Mouse (Mus musculus) lung, embryonic 14.5 days (tissue): ENCODE data around the gene Pcbp2. TPM values are rescaled to one million over a fixed set of nuclear protein-coding genes. Genes with fewer than 3 reads are reported as not detected.

Source experiments
- ATAC-seq: fragments of 200-750 bp; cut with Nextera tagmentation; 2 replicates; pipeline ENCODE4 v1.8.0; 2017; ENCODE audit warnings: mild to moderate bottlenecking, moderate TSS enrichment, moderate library complexity; ENCODE audit not compliant: insufficient read depth
- DNase-seq: peaks from one replicate; pipeline ENCODE4 v3.0.0-alpha.2; 2015
- H3K27ac ChIP-seq: fragments of 300-500 bp; sonication (generic); 2 replicates; pipeline ENCODE4 v1.5.1; 2014; ENCODE audit warnings: low read depth, mild to moderate bottlenecking, moderate library complexity
- H3K27me3 ChIP-seq: fragments of 300-500 bp; sonication (generic); 2 replicates; pipeline ENCODE4 v1.6.1; 2014; ENCODE audit warnings: low read length, control low read depth; ENCODE audit not compliant: insufficient read depth
- H3K36me3 ChIP-seq: fragments of 300-500 bp; sonication (generic); 2 replicates; pipeline ENCODE4 v1.6.1; 2014; ENCODE audit warnings: control low read depth; ENCODE audit not compliant: insufficient read depth
- H3K4me1 ChIP-seq: fragments of 300-500 bp; sonication (generic); 2 replicates; pipeline ENCODE4 v1.6.1; 2014; ENCODE audit warnings: antibody characterized with exemption, control low read depth; ENCODE audit not compliant: insufficient read depth
- H3K4me2 ChIP-seq: fragments of 300-500 bp; sonication (generic); 2 replicates; pipeline ENCODE4 v1.6.1; 2014; ENCODE audit warnings: mild to moderate bottlenecking
- H3K4me3 ChIP-seq: fragments of 300-500 bp; sonication (generic); 2 replicates; pipeline ENCODE4 v1.5.1; 2014; ENCODE audit warnings: low read depth, low read length
- H3K9ac ChIP-seq: fragments of 300-500 bp; sonication (generic); 2 replicates; pipeline ENCODE4 v1.6.1; 2014
- H3K9me3 ChIP-seq: fragments of 300-500 bp; sonication (generic); 2 replicates; pipeline ENCODE4 v1.6.1; 2016; ENCODE audit warnings: low read depth, low read length, control low read depth
- CTCF ChIP-seq: IDR thresholded peaks from 2 replicates; pipeline ENCODE4 v1.5.1; 2016; ENCODE audit warnings: antibody characterized with exemption, low read depth
- WGBS: fragments of 180-500 bp; shearing (Covaris S2); extraction: QIAGEN DNeasy Blood & Tissue Kit; methylation state at CpG from one replicate; pipeline ENCODE4 v1.1.7; 2014; 5-methylcytosine and 5-hydroxymethylcytosine counted together
- polyA plus RNA-seq: library from polyadenylated mRNA; unstranded; fragments of >200 nt; fragmentation: Nextera tagmentation; extraction: Ambion mirVana; gene quantifications from 2 replicates; pipeline ENCODE4 v1.2.1, GENCODE M21; 2014

Gene Pcbp2
- polyA plus RNA-seq, 1 experiment from 2014 or later = 280 TPM

- no peaks in the 10 kb centered on the region for H3K9me3 ChIP-seq
- no peak overlapping the region for H3K4me2 ChIP-seq
- H3K36me3 ChIP-seq = no peaks in the 10 kb centered on the region
- H3K4me3 ChIP-seq = no peak overlapping the region
- DNase-seq (no peak), ATAC-seq (no peak)
- TF ChIP-seq CTCF = peak; percentile 49
- no peaks in the 10 kb centered on the region for H3K4me1 ChIP-seq
- 34% methylated on average over 6 of the region's 6 CpGs for WGBS
- no peak overlapping the region for H3K27ac ChIP-seq
- H3K27me3 ChIP-seq = no peaks in the 10 kb centered on the region
- no peak overlapping the region for H3K9ac ChIP-seq
These were observed 14.3 kb upstream of the Pcbp2 start for GRCm38 (mm10) chr15:102455993-102456392.

DNA sequence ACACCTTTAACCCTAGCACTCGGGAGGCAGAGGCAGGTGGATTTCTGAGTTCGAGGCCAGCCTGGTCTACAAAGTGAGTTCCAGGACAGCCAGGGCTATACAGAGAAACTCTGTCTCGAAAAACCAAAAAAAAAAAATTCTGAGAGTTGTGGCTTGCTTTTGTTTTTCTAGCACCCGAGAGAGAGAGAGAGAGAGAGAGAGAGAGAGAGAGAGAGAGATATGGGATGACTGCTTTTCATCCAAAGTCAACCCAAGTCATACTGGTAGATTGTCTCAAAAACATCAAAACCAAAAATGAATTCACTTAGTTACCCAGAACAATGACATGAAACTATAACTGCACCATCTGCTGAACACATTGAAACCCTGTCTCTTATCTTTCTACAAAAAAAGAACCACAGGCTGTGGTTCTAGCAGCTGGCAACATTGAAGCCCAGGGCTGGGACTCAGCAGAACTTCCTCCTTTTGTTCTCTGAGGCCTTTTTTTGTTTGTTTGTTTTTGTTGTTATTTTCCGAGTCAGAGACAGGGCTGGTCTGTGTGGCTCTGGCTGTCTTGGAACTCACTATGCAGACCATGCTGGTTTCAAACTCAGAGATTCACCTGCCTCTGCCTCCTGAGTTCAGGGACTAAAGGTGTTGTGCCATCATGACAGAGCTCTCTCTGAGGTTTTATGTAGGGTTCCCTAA lies 12.1 kb upstream of the Pcbp2 start:
- no peak for TF ChIP-seq CTCF
- no peak for DNase-seq

GRCm38 (mm10) chr15:102458904-102459317 lies 11.4 kb upstream of the Pcbp2 start, which contains the start of gene Prr13:
Gene Prr13 (plus strand): TSS chr15:102459028.
- H3K4me3 ChIP-seq = peak within 1 kb of the TSS; percentile 42
- DNase-seq (peak; percentile 96), ATAC-seq (peak; percentile 90)
- peak within 1 kb of the TSS; percentile 68 for H3K4me2 ChIP-seq
- no peaks in the 10 kb centered on the region for H3K9me3 ChIP-seq
- TF ChIP-seq CTCF = peak; percentile 73
- no peaks in the 10 kb centered on the region for H3K4me1 ChIP-seq
- WGBS = under 1% methylated on average over 19 of the region's 19 CpGs
- H3K36me3 ChIP-seq = 0 out of 2 replicates have a peak, but pooled peaks cover 3% of the 10 kb centered on the region
- no peaks in the 10 kb centered on the region for H3K27me3 ChIP-seq
- H3K9ac ChIP-seq = peak within 1 kb of the TSS; percentile 43
- 0 out of 2 replicates have a peak within 1 kb of the TSS, but pooled peaks have one; percentile 54 for H3K27ac ChIP-seq

More for the DNA sequence above, 12.1 kb upstream of the Pcbp2 start:
- 0 out of 2 replicates have a peak, but pooled peaks cover 3% of the 10 kb centered on the region for H3K36me3 ChIP-seq
- no peaks in the 10 kb centered on the region for H3K27me3 ChIP-seq
- whole genome bisulfite sequencing = 65% methylated on average over 5 of the region's 5 CpGs
- no peak overlapping the region for H3K9ac ChIP-seq
- H3K27ac ChIP-seq = no peak overlapping the region
- no peaks in the 10 kb centered on the region for H3K9me3 ChIP-seq
- ATAC-seq = no peak
- peak overlapping the region; percentile 68 for H3K4me2 ChIP-seq
- peak overlapping the region; percentile 42; the same call in 1 of the 2 replicates for H3K4me3 ChIP-seq
- H3K4me1 ChIP-seq = no peaks in the 10 kb centered on the region

DNA sequence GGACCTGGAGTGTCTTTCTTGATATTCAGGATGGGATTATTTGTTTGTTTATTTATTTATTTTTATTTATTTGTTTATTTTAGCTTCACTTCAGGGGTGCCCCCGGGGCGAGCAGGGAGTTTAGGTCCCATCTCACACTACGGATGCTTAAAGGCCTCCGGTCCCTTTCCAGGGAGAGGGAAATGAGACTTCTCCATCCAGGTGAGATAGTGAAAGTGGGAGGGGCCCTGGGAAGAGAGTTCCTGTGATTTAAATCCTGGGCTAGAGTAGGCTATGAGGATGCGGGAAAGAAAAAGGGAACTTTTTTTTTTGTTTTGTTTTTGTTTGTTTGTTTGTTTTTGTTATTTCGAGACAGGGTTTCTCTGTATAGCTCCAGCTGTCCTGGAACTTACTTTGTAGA lies 11.0 kb upstream of the Pcbp2 start:
- Histone ChIP-seq H3K27ac (no peak overlapping the region), H3K4me2 (peak overlapping the region; percentile 68), H3K4me1 (no peaks in the 10 kb centered on the region), H3K4me3 (peak overlapping the region; percentile 42), H3K27me3 (no peaks in the 10 kb centered on the region), H3K36me3 (0 out of 2 replicates have a peak, but pooled peaks cover 3% of the 10 kb centered on the region), H3K9me3 (no peaks in the 10 kb centered on the region), H3K9ac (peak overlapping the region; percentile 43)
- TF ChIP-seq CTCF = no peak
- ATAC-seq = no peak
- 34% methylated on average over 6 of the region's 6 CpGs for WGBS
- DNase-seq = no peak

- Histone ChIP-seq H3K36me3 (0 out of 2 replicates have a peak, but pooled peaks cover 3% of the 10 kb centered on the region), H3K4me2 (peak overlapping the region; percentile 68), H3K27me3 (no peaks in the 10 kb centered on the region), H3K9ac (no peak overlapping the region), H3K4me3 (peak overlapping the region; percentile 42; the same call in 1 of the 2 replicates), H3K27ac (no peak overlapping the region), H3K9me3 (no peaks in the 10 kb centered on the region), H3K4me1 (no peaks in the 10 kb centered on the region)
- no peak for TF ChIP-seq CTCF
- no peak for DNase-seq
- 65% methylated on average over 5 of the region's 5 CpGs for WGBS
- ATAC-seq = no peak
These were observed 10.5 kb upstream of the Pcbp2 start for GRCm38 (mm10) chr15:102459847-102460246.

DNA sequence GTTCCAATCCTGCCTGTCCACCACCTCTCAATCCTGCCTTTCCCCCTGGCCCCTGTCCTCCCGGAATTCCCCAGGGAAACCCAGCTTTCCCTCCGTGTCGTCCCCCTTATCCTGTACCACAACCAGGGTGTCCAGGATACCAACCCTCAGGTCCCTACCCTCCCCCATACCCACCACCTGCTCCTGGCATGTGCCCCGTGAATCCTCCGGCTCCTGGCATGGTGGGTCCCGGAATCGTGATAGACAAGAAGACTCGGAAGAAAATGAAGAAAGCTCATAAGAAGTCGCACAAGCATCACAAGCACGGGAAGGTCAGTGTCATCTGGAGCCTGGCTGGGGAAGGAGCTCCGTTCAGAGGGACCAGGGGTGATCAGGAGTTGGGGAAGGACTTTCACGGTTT lies 9.9 kb upstream of the Pcbp2 start:
- no peak for ATAC-seq
- peak overlapping the region; percentile 68 for H3K4me2 ChIP-seq
- DNase-seq = no peak
- WGBS = 75% methylated on average over 12 of the region's 12 CpGs
- H3K9ac ChIP-seq = no peak overlapping the region
- no peaks in the 10 kb centered on the region for H3K27me3 ChIP-seq
- TF ChIP-seq CTCF = no peak
- no peaks in the 10 kb centered on the region for H3K4me1 ChIP-seq
- no peak overlapping the region for H3K27ac ChIP-seq
- 0 out of 2 replicates have a peak, but pooled peaks cover 3% of the 10 kb centered on the region for H3K36me3 ChIP-seq
- H3K9me3 ChIP-seq = no peaks in the 10 kb centered on the region
- no peak overlapping the region for H3K4me3 ChIP-seq

DNA sequence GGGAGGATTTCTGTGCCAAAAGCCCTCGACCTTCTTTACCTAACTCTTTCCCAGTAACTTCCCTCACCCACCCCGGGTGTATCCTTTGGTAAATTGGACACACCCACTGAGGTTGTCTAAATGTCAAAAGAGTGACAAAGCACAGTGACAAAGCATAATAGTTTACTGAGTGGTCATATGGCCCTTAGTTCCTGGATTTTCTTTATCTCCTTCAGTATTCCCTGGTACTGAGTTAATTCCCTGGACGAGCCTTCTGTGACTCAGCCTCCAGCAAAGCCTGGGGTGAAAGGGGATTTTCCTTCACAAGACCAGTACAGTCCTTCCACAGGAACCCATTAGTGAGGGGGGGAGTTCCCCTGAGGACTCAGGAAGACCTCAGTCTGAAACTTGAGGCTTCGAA lies 9.4 kb upstream of the Pcbp2 start:
- no peak overlapping the region for H3K4me3 ChIP-seq
- H3K9me3 ChIP-seq = no peaks in the 10 kb centered on the region
- ATAC-seq = no peak
- H3K27ac ChIP-seq = no peak overlapping the region
- no peak for DNase-seq
- H3K4me1 ChIP-seq = no peaks in the 10 kb centered on the region
- no peak overlapping the region for H3K9ac ChIP-seq
- H3K36me3 ChIP-seq = 0 out of 2 replicates have a peak, but pooled peaks cover 3% of the 10 kb centered on the region
- 57% methylated on average over 4 of the region's 4 CpGs for WGBS
- no peaks in the 10 kb centered on the region for H3K27me3 ChIP-seq
- H3K4me2 ChIP-seq = no peak overlapping the region; the same call in 1 of the 2 replicates
- no peak for TF ChIP-seq CTCF
